Mouse (Mus musculus) liver, embryonic 12.5 days (tissue): ENCODE results near the gene Sgta. TPM values are rescaled to one million over a fixed set of nuclear protein-coding genes. Genes with fewer than 3 reads are reported as not detected.
A peak's percentile ranks its signal among the peaks of the same experiment; 100 is the strongest.

Source experiments
- ATAC-seq: fragments of 200-750 bp; cut with Nextera tagmentation; 2 replicates; pipeline ENCODE4 v1.8.0; 2017; ENCODE audit warnings: moderate number of reproducible peaks, mild to moderate bottlenecking, moderate library complexity
- H3K27ac ChIP-seq: fragments of 300-500 bp; sonication (generic); 2 replicates; pipeline ENCODE4 v1.5.1; 2016; ENCODE audit warnings: mild to moderate bottlenecking
- H3K27me3 ChIP-seq: fragments of 300-500 bp; sonication (generic); replicated peaks from 2 replicates; pipeline ENCODE4 v1.6.1; 2016; ENCODE audit warnings: mild to moderate bottlenecking, moderate library complexity
- H3K36me3 ChIP-seq: fragments of 300-500 bp; sonication (generic); 2 replicates; pipeline ENCODE4 v1.6.1; 2016; ENCODE audit warnings: mild to moderate bottlenecking, moderate library complexity
- H3K4me1 ChIP-seq: fragments of 300-500 bp; sonication (generic); 2 replicates; pipeline ENCODE4 v1.6.1; 2016
- H3K4me2 ChIP-seq: fragments of 300-500 bp; sonication (generic); 2 replicates; pipeline ENCODE4 v1.6.1; 2016; ENCODE audit warnings: mild to moderate bottlenecking, moderate library complexity
- H3K4me3 ChIP-seq: fragments of 300-500 bp; sonication (generic); 2 replicates; pipeline ENCODE4 v1.5.1; 2016; ENCODE audit warnings: mild to moderate bottlenecking, moderate library complexity
- H3K9ac ChIP-seq: fragments of 300-500 bp; sonication (generic); 2 replicates; pipeline ENCODE4 v1.6.1; 2016; ENCODE audit warnings: mild to moderate bottlenecking, moderate library complexity
- H3K9me3 ChIP-seq: fragments of 300-500 bp; sonication (generic); replicated peaks from 2 replicates; pipeline ENCODE4 v1.6.1; 2016; ENCODE audit warnings: mild to moderate bottlenecking, moderate library complexity
- WGBS: fragments of 180-500 bp; shearing (Covaris S2); methylation state at CpG from one replicate; pipeline ENCODE4 v1.1.7; 2016; ENCODE audit not compliant: insufficient replicate concordance; 5-methylcytosine and 5-hydroxymethylcytosine counted together
- polyA plus RNA-seq: library from polyadenylated mRNA; unstranded; fragments of >200 nt; fragmentation: Nextera tagmentation; extraction: Ambion mirVana; gene quantifications from 2 replicates; pipeline ENCODE4 v1.2.1, GENCODE M21; 2016

Sgta gene
- polyA plus RNA-seq, 1 experiment from 2014 or later: 91.3 TPM

DNA sequence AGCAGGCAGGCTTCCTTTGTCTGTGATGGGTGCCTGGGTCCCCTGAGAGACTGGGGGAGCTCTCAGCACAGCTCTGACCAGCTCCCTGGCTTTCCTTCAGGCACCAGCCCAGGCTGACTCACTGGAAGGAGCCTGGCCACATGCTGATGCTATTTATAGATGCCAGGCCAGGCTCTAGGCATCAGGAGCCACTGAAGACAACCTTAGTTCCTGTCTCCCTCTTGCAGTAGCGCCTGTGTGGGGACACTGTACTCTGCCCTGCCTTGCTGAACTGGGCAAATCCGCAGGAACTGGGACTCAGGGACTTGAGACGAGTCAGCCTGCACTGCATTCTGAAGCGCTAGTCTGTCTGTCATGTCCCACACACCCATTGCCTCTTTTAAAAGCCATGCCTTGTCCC is 32.6 kb downstream of the Sgta start:
- Histone ChIP-seq H3K27ac (no peak overlapping the region), H3K9ac (no peak overlapping the region), H3K36me3 (peaks cover 18% of the 10 kb centered on the region), H3K4me2 (no peak overlapping the region), H3K27me3 (peaks cover 47% of the 10 kb centered on the region), H3K9me3 (no peaks in the 10 kb centered on the region), H3K4me3 (no peak overlapping the region), H3K4me1 (peaks cover 19% of the 10 kb centered on the region)
- no peak for ATAC-seq
- 44% methylated on average over 4 of the region's 4 CpGs for WGBS

GRCm38 (mm10) chr10:81026857-81027256 is 33.1 kb downstream of the Sgta start:
- no peaks in the 10 kb centered on the region for H3K9me3 ChIP-seq
- no peak for ATAC-seq
- peaks cover 18% of the 10 kb centered on the region for H3K36me3 ChIP-seq
- peaks cover 52% of the 10 kb centered on the region for H3K27me3 ChIP-seq
- H3K9ac ChIP-seq: no peak overlapping the region
- H3K4me2 ChIP-seq: no peak overlapping the region
- WGBS: 83% methylated on average over 5 of the region's 5 CpGs
- no peak overlapping the region for H3K4me3 ChIP-seq
- H3K27ac ChIP-seq: no peak overlapping the region
- peaks cover 19% of the 10 kb centered on the region for H3K4me1 ChIP-seq

DNA sequence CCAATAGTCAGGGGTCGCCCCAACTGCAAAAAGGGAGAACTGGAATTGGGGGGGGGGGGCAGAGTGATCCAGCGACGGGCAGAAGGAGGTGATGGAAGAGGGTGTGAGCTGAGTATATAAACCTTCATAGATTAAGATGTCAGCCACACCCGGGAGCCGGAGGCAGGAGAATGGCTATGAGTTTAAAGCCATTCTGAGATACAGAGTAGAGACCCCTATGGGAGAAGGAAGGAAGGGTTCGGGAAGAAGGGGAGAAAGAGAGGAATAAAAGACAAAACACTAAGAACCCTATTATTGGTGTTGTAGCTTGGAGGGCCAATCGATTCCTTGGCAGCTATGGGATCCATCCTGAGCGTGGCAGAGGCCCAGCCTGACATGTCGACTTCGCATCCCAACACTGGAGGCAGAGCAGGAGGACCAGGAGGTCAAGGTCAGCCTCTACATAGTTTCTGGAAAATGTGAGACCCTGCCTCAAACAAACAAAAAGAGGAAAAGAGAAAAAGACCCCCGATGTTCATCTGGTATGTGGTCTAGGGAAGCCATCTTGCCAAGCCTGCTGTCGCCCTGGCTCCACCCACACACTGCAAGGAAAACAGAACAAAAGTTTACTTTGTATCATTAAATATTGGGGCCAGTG is 34.2 kb downstream of the Sgta start, which contains the start of gene Diras1:
Gene Diras1, minus strand, starts transcription at position 24 of the 637 bp plus-strand sequence.
- WGBS: 47% methylated on average over 12 of the region's 12 CpGs
- peaks cover 63% of the 10 kb centered on the region for H3K27me3 ChIP-seq
- no peak for ATAC-seq

DNA sequence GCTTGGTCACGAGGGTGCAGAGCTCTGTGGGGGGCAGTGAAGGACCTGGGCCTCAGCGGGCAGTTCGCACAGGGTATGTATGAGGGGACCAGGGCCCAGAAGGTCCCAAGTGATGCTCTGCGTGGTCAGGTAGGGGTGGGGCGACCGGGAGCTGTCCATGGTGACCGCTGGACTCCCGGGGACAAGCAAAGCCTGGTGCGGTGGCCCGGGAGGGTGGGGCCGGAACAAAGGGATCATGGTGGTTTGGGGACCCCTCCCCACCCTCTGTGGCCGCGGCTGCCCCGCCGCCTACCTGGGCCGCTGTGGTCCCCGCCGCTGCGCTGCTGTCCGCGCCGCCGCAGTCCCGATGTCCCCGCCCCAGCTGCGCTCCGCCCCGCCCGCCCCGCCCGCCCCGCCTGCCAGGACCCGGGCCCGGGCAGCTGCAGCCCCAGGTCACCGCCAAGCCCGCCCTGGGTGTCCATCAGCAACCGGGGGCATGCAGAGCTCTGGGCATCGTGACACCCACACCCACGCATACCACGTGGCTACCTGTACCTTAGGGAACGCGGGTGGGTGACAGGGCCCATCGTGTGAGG is 34.8 kb downstream of the Sgta start:
- ATAC-seq: no peak
- no peaks in the 10 kb centered on the region for H3K9me3 ChIP-seq
- H3K9ac ChIP-seq: no peak overlapping the region
- H3K27me3 ChIP-seq: peaks cover 69% of the 10 kb centered on the region
- WGBS: 4% methylated on average over 30 of the region's 43 CpGs
- H3K4me3 ChIP-seq: peak overlapping the region; percentile 31; the same call in 1 of the 2 replicates
- peaks cover 19% of the 10 kb centered on the region for H3K4me1 ChIP-seq
- H3K4me2 ChIP-seq: peak overlapping the region; percentile 54
- H3K27ac ChIP-seq: no peak overlapping the region
- H3K36me3 ChIP-seq: 0 out of 2 replicates have a peak, but pooled peaks cover 1% of the 10 kb centered on the region

More for the DNA sequence above, 34.2 kb downstream of the Sgta start, which contains the start of gene Diras1:
- Histone ChIP-seq H3K4me3 (peak within 1 kb of the TSS; percentile 31; the same call in 1 of the 2 replicates), H3K27ac (no peak within 1 kb of the TSS), H3K36me3 (peaks cover 8% of the 10 kb centered on the region; the same call in 1 of the 2 replicates), H3K4me1 (peaks cover 19% of the 10 kb centered on the region), H3K9ac (no peak within 1 kb of the TSS), H3K9me3 (no peaks in the 10 kb centered on the region), H3K4me2 (peak within 1 kb of the TSS; percentile 54)

- WGBS: 67% methylated on average over 5 of the region's 5 CpGs
- Histone ChIP-seq H3K9me3 (no peaks in the 10 kb centered on the region), H3K4me1 (peaks cover 24% of the 10 kb centered on the region), H3K4me3 (no peak overlapping the region), H3K9ac (no peak overlapping the region), H3K36me3 (no peaks in the 10 kb centered on the region), H3K27me3 (peaks cover 72% of the 10 kb centered on the region), H3K27ac (no peak overlapping the region), H3K4me2 (no peak overlapping the region)
- ATAC-seq: no peak
Observed at GRCm38 (mm10) chr10:81024346-81024937, 35.5 kb downstream of the Sgta start.

GRCm38 (mm10) chr10:81022744-81023143 is 37.2 kb downstream of the Sgta start:
- Histone ChIP-seq H3K27ac (no peak overlapping the region), H3K4me1 (peaks cover 19% of the 10 kb centered on the region), H3K9ac (no peak overlapping the region), H3K27me3 (peaks cover 72% of the 10 kb centered on the region), H3K36me3 (no peaks in the 10 kb centered on the region), H3K4me2 (no peak overlapping the region), H3K4me3 (no peak overlapping the region), H3K9me3 (no peaks in the 10 kb centered on the region)
- 42% methylated on average over 8 of the region's 8 CpGs for WGBS
- ATAC-seq: no peak

DNA sequence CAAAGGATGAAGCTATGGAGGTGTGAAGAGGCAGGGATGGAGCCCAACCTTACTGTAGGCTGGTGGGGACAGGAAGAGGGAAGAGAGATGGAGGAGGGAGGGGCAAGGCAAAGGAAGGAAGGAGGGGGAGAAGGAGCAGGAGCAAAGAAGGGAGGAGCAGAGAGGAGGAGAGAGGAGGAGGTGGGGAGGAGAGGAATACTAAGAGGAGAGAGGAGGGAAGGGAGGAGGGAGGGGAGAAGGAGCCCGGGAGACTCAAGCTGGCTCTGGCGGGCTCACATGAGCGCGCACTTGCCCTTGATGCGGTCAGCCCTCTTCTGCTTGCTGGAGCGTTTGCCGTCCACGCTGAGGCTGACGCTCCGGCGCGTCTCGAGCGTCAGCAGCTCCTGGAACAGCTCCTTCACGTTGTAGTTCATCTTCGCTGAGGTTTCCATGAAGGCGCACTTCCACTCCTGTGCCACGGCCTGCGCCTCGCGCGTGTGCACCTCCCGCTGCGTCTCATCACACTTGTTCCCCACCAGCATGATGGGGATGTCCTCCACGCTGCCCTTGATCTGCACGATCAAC is 38.4 kb downstream of the Sgta start:
- Histone ChIP-seq H3K27ac (no peak overlapping the region), H3K9ac (no peak overlapping the region), H3K27me3 (peaks cover 67% of the 10 kb centered on the region), H3K9me3 (no peaks in the 10 kb centered on the region), H3K4me3 (no peak overlapping the region), H3K36me3 (no peaks in the 10 kb centered on the region), H3K4me1 (peaks cover 19% of the 10 kb centered on the region), H3K4me2 (no peak overlapping the region)
- ATAC-seq: no peak
- 7% methylated on average over 26 of the region's 26 CpGs for WGBS

GRCm38 (mm10) chr10:81020207-81020606 is 39.8 kb downstream of the Sgta start:
- 44% methylated on average over 2 of the region's 2 CpGs for WGBS
- Histone ChIP-seq H3K27ac (no peak overlapping the region), H3K9ac (no peak overlapping the region), H3K4me2 (no peak overlapping the region), H3K4me3 (no peak overlapping the region), H3K4me1 (peaks cover 21% of the 10 kb centered on the region), H3K36me3 (no peaks in the 10 kb centered on the region), H3K9me3 (no peaks in the 10 kb centered on the region), H3K27me3 (peaks cover 56% of the 10 kb centered on the region)
- ATAC-seq: no peak

GRCm38 (mm10) chr10:81019687-81020086 is 40.3 kb downstream of the Sgta start:
- Histone ChIP-seq H3K36me3 (no peaks in the 10 kb centered on the region), H3K27ac (no peak overlapping the region), H3K27me3 (peaks cover 51% of the 10 kb centered on the region), H3K4me1 (peaks cover 21% of the 10 kb centered on the region), H3K9me3 (no peaks in the 10 kb centered on the region), H3K9ac (no peak overlapping the region), H3K4me2 (no peak overlapping the region), H3K4me3 (no peak overlapping the region)
- ATAC-seq: no peak
- WGBS: 51% methylated on average over 6 of the region's 6 CpGs

DNA sequence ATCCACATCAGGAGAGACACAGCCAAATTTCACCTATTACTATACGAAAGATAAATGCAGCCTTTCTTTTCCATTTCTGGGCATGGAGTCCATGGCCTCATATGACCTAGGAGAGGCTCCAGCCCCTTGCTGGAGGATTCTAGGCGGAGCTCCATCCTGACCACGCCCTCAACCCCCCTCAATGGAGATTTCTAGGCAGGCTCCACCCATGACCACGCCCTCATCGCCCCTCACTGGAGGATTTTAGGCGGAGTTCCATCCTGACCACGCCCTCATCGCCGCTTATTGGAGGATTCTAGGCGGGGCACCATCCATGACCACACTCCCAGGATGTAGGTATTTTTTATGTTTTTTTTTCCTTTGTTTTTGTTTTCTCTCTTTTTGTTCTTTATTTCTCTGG is 41.7 kb downstream of the Sgta start:
- Histone ChIP-seq H3K27me3 (peaks cover 50% of the 10 kb centered on the region), H3K27ac (no peak overlapping the region), H3K36me3 (no peaks in the 10 kb centered on the region), H3K9me3 (no peaks in the 10 kb centered on the region), H3K9ac (no peak overlapping the region), H3K4me1 (peaks cover 27% of the 10 kb centered on the region), H3K4me3 (no peak overlapping the region), H3K4me2 (no peak overlapping the region)
- WGBS: 30% methylated on average over 10 of the region's 10 CpGs
- ATAC-seq: no peak

- no peak for ATAC-seq
- Histone ChIP-seq H3K9ac (no peak overlapping the region), H3K27me3 (peaks cover 48% of the 10 kb centered on the region), H3K36me3 (no peaks in the 10 kb centered on the region), H3K4me3 (no peak overlapping the region), H3K9me3 (no peaks in the 10 kb centered on the region), H3K4me2 (no peak overlapping the region), H3K27ac (no peak overlapping the region), H3K4me1 (peaks cover 27% of the 10 kb centered on the region)
- 4% methylated on average over 7 of the region's 7 CpGs for WGBS
Observed at GRCm38 (mm10) chr10:81016645-81017044, 43.3 kb downstream of the Sgta start.

GRCm38 (mm10) chr10:81015666-81016065 is 44.3 kb downstream of the Sgta start:
- no peak overlapping the region for H3K4me3 ChIP-seq
- peaks cover 40% of the 10 kb centered on the region for H3K27me3 ChIP-seq
- no peaks in the 10 kb centered on the region for H3K36me3 ChIP-seq
- no peak overlapping the region for H3K27ac ChIP-seq
- H3K9ac ChIP-seq: no peak overlapping the region
- H3K4me2 ChIP-seq: no peak overlapping the region
- no peaks in the 10 kb centered on the region for H3K9me3 ChIP-seq
- no peak for ATAC-seq
- peaks cover 27% of the 10 kb centered on the region for H3K4me1 ChIP-seq
- WGBS: 69% methylated on average over 2 of the region's 2 CpGs
